Mouse (Mus musculus) kidney, embryonic 15.5 days (tissue): ENCODE results near the gene Syt8. TPM values are rescaled to one million over a fixed set of nuclear protein-coding genes. Genes with fewer than 3 reads are reported as not detected.

Experiments used
- ATAC-seq: fragments of 200-750 bp; cut with Nextera tagmentation; replicated peaks from 2 replicates; pipeline ENCODE4 v1.8.0; 2017; ENCODE audit warnings: moderate TSS enrichment; ENCODE audit not compliant: low FRiP score
- H3K27ac ChIP-seq: fragments of 300-500 bp; sonication (generic); 2 replicates; pipeline ENCODE4 v1.5.1; 2015; ENCODE audit warnings: mild to moderate bottlenecking, inconsistent platforms
- H3K27me3 ChIP-seq: fragments of 300-500 bp; sonication (generic); 2 replicates; pipeline ENCODE4 v1.6.1; 2015; ENCODE audit warnings: inconsistent platforms
- H3K36me3 ChIP-seq: fragments of 300-500 bp; sonication (generic); 2 replicates; pipeline ENCODE4 v1.6.1; 2015; ENCODE audit warnings: inconsistent platforms
- H3K4me1 ChIP-seq: fragments of 300-500 bp; sonication (generic); 2 replicates; pipeline ENCODE4 v1.6.1; 2015; ENCODE audit warnings: inconsistent platforms
- H3K4me2 ChIP-seq: fragments of 300-500 bp; sonication (generic); 2 replicates; pipeline ENCODE4 v1.6.1; 2015; ENCODE audit warnings: moderate library complexity, mild to moderate bottlenecking, inconsistent platforms
- H3K4me3 ChIP-seq: fragments of 300-500 bp; sonication (generic); replicated peaks from 2 replicates; pipeline ENCODE4 v1.5.1; 2015; ENCODE audit warnings: mild to moderate bottlenecking, inconsistent platforms
- H3K9ac ChIP-seq: fragments of 300-500 bp; sonication (generic); 2 replicates; pipeline ENCODE4 v1.6.1; 2015; ENCODE audit warnings: mild to moderate bottlenecking, inconsistent platforms
- H3K9me3 ChIP-seq: fragments of 300-500 bp; sonication (generic); replicated peaks from 2 replicates; pipeline ENCODE4 v1.6.1; 2016; ENCODE audit warnings: inconsistent platforms
- WGBS: fragments of 180-500 bp; shearing (Covaris S2); methylation state at CpG from one replicate; pipeline ENCODE4 v1.1.7; 2015; ENCODE audit warnings: mixed read lengths; 5-methylcytosine and 5-hydroxymethylcytosine counted together
- polyA plus RNA-seq: library from polyadenylated mRNA; unstranded; fragments of >200 nt; fragmentation: Nextera tagmentation; extraction: Ambion mirVana; gene quantifications from 2 replicates; pipeline ENCODE4 v1.2.1, GENCODE M21; 2015

Syt8 gene
- polyA plus RNA-seq, 1 experiment from 2014 or later = 0.62 TPM

DNA sequence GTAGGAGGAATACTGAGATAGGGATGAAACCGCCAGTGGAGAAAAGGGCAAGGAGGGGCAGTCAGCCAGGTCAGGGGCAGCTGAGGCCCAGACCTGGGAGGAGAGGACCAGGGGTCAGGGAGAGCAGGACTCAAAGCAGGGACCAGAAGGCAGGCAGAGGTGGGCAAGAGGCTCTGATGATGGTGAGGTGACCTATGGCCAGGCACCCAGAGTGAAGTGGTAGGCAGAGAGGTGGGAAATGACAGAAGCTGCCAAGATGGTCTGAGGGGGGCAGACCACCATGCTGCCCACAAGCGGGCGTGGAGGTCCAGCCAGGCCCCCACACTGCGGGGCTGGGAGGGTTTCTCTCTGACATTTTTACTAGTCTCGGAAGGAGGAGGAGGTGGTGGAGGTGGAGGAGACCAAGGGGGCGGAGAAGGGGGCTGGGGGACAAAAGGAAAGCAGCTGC is 36.8 kb downstream of the Syt8 start:
- Histone ChIP-seq H3K4me2 (peak overlapping the region; percentile 63), H3K36me3 (no peaks in the 10 kb centered on the region), H3K27me3 (no peaks in the 10 kb centered on the region), H3K9me3 (no peaks in the 10 kb centered on the region), H3K9ac (peak overlapping the region; percentile 48), H3K27ac (peak overlapping the region; percentile 96), H3K4me1 (peaks cover 69% of the 10 kb centered on the region), H3K4me3 (peak overlapping the region; percentile 41)
- peak; percentile 55 for ATAC-seq
- WGBS = 26% methylated on average over 6 of the region's 6 CpGs

- Histone ChIP-seq H3K4me3 (peak overlapping the region; percentile 41), H3K27ac (peak overlapping the region; percentile 96), H3K27me3 (no peaks in the 10 kb centered on the region), H3K4me2 (peak overlapping the region; percentile 63), H3K4me1 (peaks cover 75% of the 10 kb centered on the region), H3K9ac (peak overlapping the region; percentile 48), H3K36me3 (no peaks in the 10 kb centered on the region), H3K9me3 (no peaks in the 10 kb centered on the region)
- 21% methylated on average over 15 of the region's 15 CpGs for WGBS
- no peak for ATAC-seq
Observed at GRCm38 (mm10) chr7:142471884-142472570, 37.4 kb downstream of the Syt8 start.

DNA sequence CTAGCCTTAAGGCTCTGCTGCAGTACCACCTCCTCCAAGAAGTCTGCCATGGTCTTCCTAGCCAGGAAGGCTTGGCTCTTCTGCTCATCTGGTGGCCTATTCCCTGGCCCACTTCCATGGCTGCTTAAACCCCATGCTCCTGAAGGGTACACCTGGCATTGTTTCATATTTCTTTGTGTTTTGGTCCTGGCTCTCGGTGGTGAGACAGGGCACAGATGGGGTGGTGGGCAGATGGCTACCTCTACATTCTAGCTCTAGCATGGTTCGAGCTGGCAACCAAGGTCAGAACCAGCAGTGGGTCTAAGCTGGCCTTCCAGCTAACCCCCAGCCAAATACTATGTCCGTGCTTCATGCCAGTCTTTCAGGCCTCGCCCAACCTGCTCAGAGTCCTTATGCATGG is 38.3 kb downstream of the Syt8 start:
- ATAC-seq = no peak
- H3K4me2 ChIP-seq = peak overlapping the region; percentile 63
- peaks cover 84% of the 10 kb centered on the region for H3K4me1 ChIP-seq
- peak overlapping the region; percentile 41 for H3K4me3 ChIP-seq
- peak overlapping the region; percentile 48 for H3K9ac ChIP-seq
- no peaks in the 10 kb centered on the region for H3K9me3 ChIP-seq
- H3K27me3 ChIP-seq = no peaks in the 10 kb centered on the region
- peak overlapping the region; percentile 96 for H3K27ac ChIP-seq
- WGBS = 88% methylated on average over 4 of the region's 4 CpGs
- peaks cover 5% of the 10 kb centered on the region; the same call in 1 of the 2 replicates for H3K36me3 ChIP-seq

DNA sequence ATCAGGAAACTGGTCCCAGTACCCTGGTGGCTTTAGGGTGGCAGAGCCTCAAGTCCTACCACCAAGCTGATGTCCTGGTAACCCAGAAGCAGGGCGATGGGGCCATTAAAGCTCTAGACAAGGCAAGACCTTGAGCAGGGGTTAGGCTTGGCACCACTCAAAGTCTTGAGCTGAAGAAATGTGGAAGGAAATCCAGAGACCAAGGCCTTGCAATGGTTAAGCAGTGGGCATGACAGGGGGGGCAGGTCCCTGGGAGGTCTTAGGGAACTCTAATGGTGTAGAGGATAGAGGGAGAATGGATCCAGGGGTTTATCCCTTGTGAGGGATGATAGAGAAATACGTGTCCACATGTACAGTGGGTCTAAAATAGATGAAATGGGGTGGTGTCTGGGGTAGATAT is 38.8 kb downstream of the Syt8 start:
- no peak for ATAC-seq
- Histone ChIP-seq H3K9ac (peak overlapping the region; percentile 48; the same call in 1 of the 2 replicates), H3K4me2 (peak overlapping the region; percentile 63), H3K36me3 (peaks cover 5% of the 10 kb centered on the region; the same call in 1 of the 2 replicates), H3K9me3 (no peaks in the 10 kb centered on the region), H3K27me3 (no peaks in the 10 kb centered on the region), H3K4me3 (peak overlapping the region; percentile 41), H3K4me1 (peaks cover 89% of the 10 kb centered on the region), H3K27ac (peak overlapping the region; percentile 96)
- WGBS = 92% methylated on average over 2 of the region's 2 CpGs

- no peaks in the 10 kb centered on the region for H3K9me3 ChIP-seq
- H3K9ac ChIP-seq = peak overlapping the region; percentile 39
- H3K27ac ChIP-seq = peak overlapping the region; percentile 96
- 59% methylated on average over 14 of the region's 14 CpGs for WGBS
- peaks cover 97% of the 10 kb centered on the region for H3K4me1 ChIP-seq
- H3K36me3 ChIP-seq = peaks cover 5% of the 10 kb centered on the region; the same call in 1 of the 2 replicates
- H3K4me3 ChIP-seq = peak overlapping the region; percentile 41
- no peak for ATAC-seq
- H3K4me2 ChIP-seq = peak overlapping the region; percentile 63
- H3K27me3 ChIP-seq = no peaks in the 10 kb centered on the region
Observed at GRCm38 (mm10) chr7:142474799-142475198, 40.1 kb downstream of the Syt8 start.

DNA sequence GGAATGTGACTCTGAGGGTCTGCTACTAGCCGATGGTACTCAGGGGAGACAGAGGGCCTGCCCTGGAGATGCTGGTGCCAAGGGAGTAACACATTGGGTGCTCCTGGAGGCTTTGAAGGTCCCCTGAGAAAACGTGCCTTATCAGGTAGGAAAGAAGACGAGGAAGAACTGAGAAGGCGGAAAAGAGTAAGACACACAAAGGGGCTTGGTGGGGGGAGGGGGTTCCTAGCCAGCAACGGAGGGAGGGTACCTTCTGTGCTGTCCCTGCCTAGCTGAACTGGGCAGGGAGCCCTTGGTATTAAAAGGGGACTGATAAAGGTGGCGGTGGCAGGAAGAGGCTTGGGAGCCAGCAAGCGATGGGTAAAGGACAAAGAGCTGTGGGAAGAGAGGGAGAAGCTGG is 41.0 kb downstream of the Syt8 start:
- Histone ChIP-seq H3K4me1 (peaks cover 97% of the 10 kb centered on the region), H3K27ac (peak overlapping the region; percentile 96), H3K36me3 (peaks cover 5% of the 10 kb centered on the region; the same call in 1 of the 2 replicates), H3K9ac (peak overlapping the region; percentile 39; the same call in 1 of the 2 replicates), H3K4me2 (peak overlapping the region; percentile 63), H3K27me3 (no peaks in the 10 kb centered on the region), H3K4me3 (peak overlapping the region; percentile 41), H3K9me3 (no peaks in the 10 kb centered on the region)
- WGBS = 59% methylated on average over 7 of the region's 7 CpGs
- no peak for ATAC-seq

- Histone ChIP-seq H3K27ac (peak overlapping the region; percentile 96), H3K27me3 (no peaks in the 10 kb centered on the region), H3K9ac (peak overlapping the region; percentile 39), H3K4me2 (peak overlapping the region; percentile 63), H3K4me1 (peaks cover 97% of the 10 kb centered on the region), H3K9me3 (no peaks in the 10 kb centered on the region), H3K36me3 (peaks cover 5% of the 10 kb centered on the region; the same call in 1 of the 2 replicates), H3K4me3 (peak overlapping the region; percentile 41)
- WGBS = 83% methylated on average over 5 of the region's 5 CpGs
- no peak for ATAC-seq
Observed at GRCm38 (mm10) chr7:142476271-142476670, 41.6 kb downstream of the Syt8 start.

DNA sequence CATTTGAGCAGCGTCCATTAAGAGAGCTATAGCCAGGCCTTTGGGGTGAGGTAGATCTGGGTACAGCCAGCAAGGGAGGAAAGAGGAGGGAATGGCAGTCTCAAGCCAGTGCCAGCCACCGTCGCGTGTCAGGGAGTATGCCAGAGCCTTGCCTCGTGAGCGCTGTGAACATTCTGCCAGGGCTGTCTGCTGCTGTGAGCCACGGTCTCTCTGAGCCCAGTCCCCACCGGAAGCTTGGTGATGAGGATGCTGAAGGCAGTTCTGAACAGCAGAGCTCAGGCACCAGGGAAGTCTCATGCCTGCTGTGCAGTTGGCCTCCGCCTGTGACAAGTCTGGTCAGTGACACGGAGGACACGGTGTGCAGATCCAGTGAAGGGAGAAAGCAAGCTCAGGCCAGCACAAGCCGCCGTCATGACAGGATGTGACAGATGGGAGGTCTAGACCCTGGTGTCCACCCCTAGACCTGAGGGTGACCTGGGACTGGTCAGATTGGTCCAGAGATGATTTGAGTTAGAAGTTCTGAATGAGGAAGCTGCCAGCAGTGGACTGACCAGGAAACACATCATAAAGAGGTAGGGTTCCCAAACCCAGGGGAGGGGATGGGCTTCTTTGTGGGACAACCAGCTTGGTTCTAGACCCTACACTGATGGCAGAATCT is 42.3 kb downstream of the Syt8 start:
- H3K4me2 ChIP-seq = peak overlapping the region; percentile 63
- peak overlapping the region; percentile 96; the same call in 1 of the 2 replicates for H3K27ac ChIP-seq
- peak overlapping the region; percentile 39; the same call in 1 of the 2 replicates for H3K9ac ChIP-seq
- ATAC-seq = no peak
- peaks cover 97% of the 10 kb centered on the region for H3K4me1 ChIP-seq
- H3K27me3 ChIP-seq = no peaks in the 10 kb centered on the region
- no peak overlapping the region for H3K4me3 ChIP-seq
- 49% methylated on average over 13 of the region's 13 CpGs for WGBS
- H3K9me3 ChIP-seq = no peaks in the 10 kb centered on the region
- H3K36me3 ChIP-seq = peaks cover 5% of the 10 kb centered on the region; the same call in 1 of the 2 replicates

GRCm38 (mm10) chr7:142478001-142478400 is 43.4 kb downstream of the Syt8 start:
- Histone ChIP-seq H3K4me2 (peak overlapping the region; percentile 63; the same call in 1 of the 2 replicates), H3K36me3 (peaks cover 5% of the 10 kb centered on the region; the same call in 1 of the 2 replicates), H3K4me1 (peaks cover 98% of the 10 kb centered on the region), H3K4me3 (no peak overlapping the region), H3K9ac (no peak overlapping the region; the same call in 1 of the 2 replicates), H3K27me3 (no peaks in the 10 kb centered on the region), H3K27ac (peak overlapping the region; percentile 45; the same call in 1 of the 2 replicates), H3K9me3 (no peaks in the 10 kb centered on the region)
- ATAC-seq = no peak
- 85% methylated on average over 6 of the region's 6 CpGs for WGBS

DNA sequence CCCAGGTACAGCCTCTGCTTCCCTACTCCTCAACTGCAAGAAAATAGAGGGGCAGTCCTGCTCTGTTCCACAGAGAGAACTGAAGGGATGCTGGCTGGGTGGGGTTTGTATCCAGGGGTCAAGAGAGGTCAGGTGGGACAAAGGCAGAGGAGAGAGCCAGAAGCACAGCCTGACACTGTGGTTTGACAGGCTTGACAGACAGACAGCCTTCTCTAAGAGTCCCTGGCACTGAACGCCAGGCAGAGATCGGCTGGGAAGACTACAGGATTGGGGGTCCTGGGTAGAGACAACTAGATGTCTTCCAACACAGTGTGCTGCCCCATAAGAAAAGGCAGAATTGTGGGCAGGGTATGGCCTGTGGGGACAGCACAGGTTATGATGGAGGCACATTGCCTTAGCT is 43.9 kb downstream of the Syt8 start:
- H3K4me3 ChIP-seq = no peak overlapping the region
- 91% methylated on average over 2 of the region's 2 CpGs for WGBS
- H3K4me1 ChIP-seq = peaks cover 98% of the 10 kb centered on the region
- H3K4me2 ChIP-seq = no peak overlapping the region
- H3K27ac ChIP-seq = peak overlapping the region; percentile 45; the same call in 1 of the 2 replicates
- ATAC-seq = no peak
- H3K27me3 ChIP-seq = no peaks in the 10 kb centered on the region
- no peaks in the 10 kb centered on the region for H3K9me3 ChIP-seq
- peaks cover 5% of the 10 kb centered on the region; the same call in 1 of the 2 replicates for H3K36me3 ChIP-seq
- no peak overlapping the region; the same call in 1 of the 2 replicates for H3K9ac ChIP-seq

GRCm38 (mm10) chr7:142479307-142479706 is 44.7 kb downstream of the Syt8 start:
- Histone ChIP-seq H3K27ac (peak overlapping the region; percentile 97), H3K4me3 (no peak overlapping the region), H3K9ac (no peak overlapping the region), H3K27me3 (no peaks in the 10 kb centered on the region), H3K36me3 (peaks cover 6% of the 10 kb centered on the region; the same call in 1 of the 2 replicates), H3K9me3 (no peaks in the 10 kb centered on the region), H3K4me1 (peaks cover 94% of the 10 kb centered on the region), H3K4me2 (no peak overlapping the region)
- no peak for ATAC-seq

DNA sequence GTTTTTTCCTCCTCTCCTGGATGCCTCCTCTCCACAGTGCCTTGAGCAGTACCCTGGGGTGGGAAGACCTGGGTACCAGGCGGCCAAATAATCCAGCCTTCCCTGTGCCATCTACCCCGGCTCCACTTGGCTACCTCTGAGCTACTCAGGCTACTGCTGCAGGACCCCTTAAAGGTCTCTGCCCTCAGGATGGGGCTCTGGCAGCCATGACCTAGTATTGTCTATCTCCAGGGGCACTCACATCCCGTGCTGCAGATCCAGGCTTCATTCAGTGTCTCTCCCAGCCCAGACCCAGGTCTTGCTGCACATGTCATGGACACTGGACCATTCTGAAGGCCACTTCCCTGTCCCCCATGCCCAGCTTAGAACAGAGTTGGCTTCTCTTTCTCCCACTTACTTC is 45.2 kb downstream of the Syt8 start:
- Histone ChIP-seq H3K9ac (no peak overlapping the region), H3K4me2 (no peak overlapping the region), H3K27ac (peak overlapping the region; percentile 97), H3K27me3 (no peaks in the 10 kb centered on the region), H3K9me3 (no peaks in the 10 kb centered on the region), H3K4me3 (no peak overlapping the region), H3K36me3 (peaks cover 12% of the 10 kb centered on the region; the same call in 1 of the 2 replicates), H3K4me1 (peaks cover 92% of the 10 kb centered on the region)
- no peak for ATAC-seq
- WGBS = 99% methylated on average over 3 of the region's 3 CpGs
